Mouse (Mus musculus) liver, embryonic 13.5 days (tissue): ENCODE results near the gene Otop3. TPM values are rescaled to one million over a fixed set of nuclear protein-coding genes. Genes with fewer than 3 reads are reported as not detected.

Source experiments
- ATAC-seq: fragments of 200-750 bp; cut with Nextera tagmentation; 2 replicates; pipeline ENCODE4 v1.8.0; 2017; ENCODE audit warnings: low read depth, mild to moderate bottlenecking, moderate number of reproducible peaks, moderate library complexity
- DNase-seq: peaks from one replicate; pipeline ENCODE4 v3.0.0; 2022
- H3K27ac ChIP-seq: fragments of 300-500 bp; sonication (generic); 2 replicates; pipeline ENCODE4 v1.5.1; 2015; ENCODE audit warnings: moderate library complexity, mild to moderate bottlenecking, inconsistent platforms
- H3K27me3 ChIP-seq: fragments of 300-500 bp; sonication (generic); 2 replicates; pipeline ENCODE4 v1.6.1; 2015; ENCODE audit warnings: mild to moderate bottlenecking, inconsistent platforms
- H3K36me3 ChIP-seq: fragments of 300-500 bp; sonication (generic); 2 replicates; pipeline ENCODE4 v1.6.1; 2015; ENCODE audit warnings: mild to moderate bottlenecking, inconsistent platforms
- H3K4me1 ChIP-seq: fragments of 300-500 bp; sonication (generic); replicated peaks from 2 replicates; pipeline ENCODE4 v1.6.1; 2015; ENCODE audit warnings: inconsistent platforms
- H3K4me2 ChIP-seq: fragments of 300-500 bp; sonication (generic); 2 replicates; pipeline ENCODE4 v1.6.1; 2015; ENCODE audit warnings: inconsistent platforms, mild to moderate bottlenecking, moderate library complexity
- H3K4me3 ChIP-seq: fragments of 300-500 bp; sonication (generic); replicated peaks from 2 replicates; pipeline ENCODE4 v1.5.1; 2015; ENCODE audit warnings: mild to moderate bottlenecking, inconsistent platforms
- H3K9ac ChIP-seq: fragments of 300-500 bp; sonication (generic); 2 replicates; pipeline ENCODE4 v1.6.1; 2015; ENCODE audit warnings: mild to moderate bottlenecking, inconsistent platforms
- H3K9me3 ChIP-seq: fragments of 300-500 bp; sonication (generic); replicated peaks from 2 replicates; pipeline ENCODE4 v1.6.1; 2016; ENCODE audit warnings: inconsistent platforms
- WGBS: fragments of 180-500 bp; shearing (Covaris S2); methylation state at CpG from one replicate; pipeline ENCODE4 v1.1.7; 2015; ENCODE audit not compliant: insufficient replicate concordance; 5-methylcytosine and 5-hydroxymethylcytosine counted together
- polyA plus RNA-seq: library from polyadenylated mRNA; unstranded; fragments of >200 nt; fragmentation: Nextera tagmentation; extraction: Ambion mirVana; gene quantifications from 2 replicates; pipeline ENCODE4 v1.2.1, GENCODE M21; 2015

Otop3 gene
- not detected in 2 replicates for polyA plus RNA-seq

- DNase-seq (no peak), ATAC-seq (no peak)
- Histone ChIP-seq H3K27me3 (peaks cover 84% of the 10 kb centered on the region), H3K4me2 (peak within 1 kb of the TSS; percentile 30; the same call in 1 of the 2 replicates), H3K4me3 (no peak within 1 kb of the TSS), H3K9ac (no peak within 1 kb of the TSS), H3K9me3 (no peaks in the 10 kb centered on the region), H3K4me1 (no peaks in the 10 kb centered on the region), H3K36me3 (no peaks in the 10 kb centered on the region), H3K27ac (no peak within 1 kb of the TSS)
- WGBS: 5% methylated on average over 29 of the region's 29 CpGs
Observed at GRCm38 (mm10) chr11:115334531-115334930, at the start of gene Otop3. Gene Otop3 (plus strand): TSS chr11:115334731.

- Histone ChIP-seq H3K27ac (no peak overlapping the region), H3K9me3 (no peaks in the 10 kb centered on the region), H3K4me2 (no peak overlapping the region), H3K4me3 (no peak overlapping the region), H3K36me3 (no peaks in the 10 kb centered on the region), H3K27me3 (no peaks in the 10 kb centered on the region), H3K9ac (no peak overlapping the region), H3K4me1 (peaks cover under 1% of the 10 kb centered on the region)
- DNase-seq (no peak), ATAC-seq (no peak)
- 18% methylated on average over 4 of the region's 4 CpGs for WGBS
Observed at GRCm38 (mm10) chr11:115285282-115285681, 49.2 kb upstream of the Otop3 start.

GRCm38 (mm10) chr11:115286201-115286993 is 48.1 kb upstream of the Otop3 start:
- H3K27ac ChIP-seq: no peak overlapping the region
- no peak for ATAC-seq
- 63% methylated on average over 19 of the region's 19 CpGs for WGBS

GRCm38 (mm10) chr11:115287386-115287785 is 47.1 kb upstream of the Otop3 start:
- 73% methylated on average over 5 of the region's 5 CpGs for WGBS
- Histone ChIP-seq H3K36me3 (no peaks in the 10 kb centered on the region), H3K9me3 (no peaks in the 10 kb centered on the region), H3K27me3 (no peaks in the 10 kb centered on the region), H3K4me2 (no peak overlapping the region), H3K4me3 (no peak overlapping the region), H3K4me1 (peaks cover 18% of the 10 kb centered on the region), H3K9ac (no peak overlapping the region), H3K27ac (no peak overlapping the region)
- ATAC-seq (no peak), DNase-seq (no peak)

More at GRCm38 (mm10) chr11:115286201-115286993, 48.1 kb upstream of the Otop3 start:
- no peak overlapping the region for H3K4me2 ChIP-seq
- H3K9me3 ChIP-seq: no peaks in the 10 kb centered on the region
- H3K27me3 ChIP-seq: no peaks in the 10 kb centered on the region
- H3K4me3 ChIP-seq: no peak overlapping the region
- DNase-seq: no peak
- no peaks in the 10 kb centered on the region for H3K36me3 ChIP-seq
- H3K4me1 ChIP-seq: peaks cover 9% of the 10 kb centered on the region
- no peak overlapping the region for H3K9ac ChIP-seq

GRCm38 (mm10) chr11:115288305-115288704 is 46.2 kb upstream of the Otop3 start:
- ATAC-seq: no peak
- no peak overlapping the region for H3K4me2 ChIP-seq

GRCm38 (mm10) chr11:115289885-115290284 is 44.6 kb upstream of the Otop3 start:
- H3K9ac ChIP-seq: no peak overlapping the region
- DNase-seq (no peak), ATAC-seq (no peak)
- no peak overlapping the region for H3K4me2 ChIP-seq
- 66% methylated on average over 8 of the region's 8 CpGs for WGBS
- no peaks in the 10 kb centered on the region for H3K9me3 ChIP-seq
- H3K4me3 ChIP-seq: no peak overlapping the region
- H3K27me3 ChIP-seq: 0 out of 2 replicates have a peak, but pooled peaks cover 4% of the 10 kb centered on the region
- no peak overlapping the region for H3K27ac ChIP-seq
- H3K4me1 ChIP-seq: peaks cover 24% of the 10 kb centered on the region
- H3K36me3 ChIP-seq: peaks cover 4% of the 10 kb centered on the region; the same call in 1 of the 2 replicates

More at GRCm38 (mm10) chr11:115288305-115288704, 46.2 kb upstream of the Otop3 start:
- Histone ChIP-seq H3K4me3 (no peak overlapping the region), H3K9me3 (no peaks in the 10 kb centered on the region), H3K36me3 (no peaks in the 10 kb centered on the region), H3K27me3 (no peaks in the 10 kb centered on the region), H3K9ac (no peak overlapping the region), H3K4me1 (peaks cover 19% of the 10 kb centered on the region), H3K27ac (no peak overlapping the region)
- 65% methylated on average over 2 of the region's 2 CpGs for WGBS
- no peak for DNase-seq

- WGBS: 69% methylated on average over 1 of the region's 1 CpGs
- H3K4me1 ChIP-seq: peaks cover 24% of the 10 kb centered on the region
- H3K27me3 ChIP-seq: 0 out of 2 replicates have a peak, but pooled peaks cover 4% of the 10 kb centered on the region
- DNase-seq (no peak), ATAC-seq (no peak)
- H3K36me3 ChIP-seq: peaks cover 4% of the 10 kb centered on the region; the same call in 1 of the 2 replicates
- H3K9me3 ChIP-seq: no peaks in the 10 kb centered on the region
- no peak overlapping the region for H3K4me3 ChIP-seq
- no peak overlapping the region for H3K27ac ChIP-seq
- no peak overlapping the region for H3K4me2 ChIP-seq
- no peak overlapping the region for H3K9ac ChIP-seq
Observed at GRCm38 (mm10) chr11:115290314-115290713, 44.2 kb upstream of the Otop3 start.

GRCm38 (mm10) chr11:115290919-115291318 is 43.6 kb upstream of the Otop3 start:
- no peaks in the 10 kb centered on the region for H3K9me3 ChIP-seq
- H3K27me3 ChIP-seq: peaks cover 8% of the 10 kb centered on the region; the same call in 1 of the 2 replicates
- DNase-seq (no peak), ATAC-seq (no peak)
- no peak overlapping the region for H3K9ac ChIP-seq
- H3K36me3 ChIP-seq: peaks cover 4% of the 10 kb centered on the region; the same call in 1 of the 2 replicates
- no peak overlapping the region for H3K4me2 ChIP-seq
- H3K4me1 ChIP-seq: peaks cover 24% of the 10 kb centered on the region
- H3K4me3 ChIP-seq: no peak overlapping the region
- WGBS: 72% methylated on average over 6 of the region's 6 CpGs
- H3K27ac ChIP-seq: peak overlapping the region; percentile 40; the same call in 1 of the 2 replicates

GRCm38 (mm10) chr11:115291503-115291902 is 43.0 kb upstream of the Otop3 start:
- Histone ChIP-seq H3K36me3 (peaks cover 4% of the 10 kb centered on the region; the same call in 1 of the 2 replicates), H3K4me1 (peaks cover 24% of the 10 kb centered on the region), H3K9ac (no peak overlapping the region), H3K9me3 (no peaks in the 10 kb centered on the region), H3K27me3 (peaks cover 14% of the 10 kb centered on the region), H3K4me3 (no peak overlapping the region), H3K27ac (peak overlapping the region; percentile 40), H3K4me2 (no peak overlapping the region)
- DNase-seq: no peak
- no peak for ATAC-seq
- WGBS: 58% methylated on average over 10 of the region's 10 CpGs

GRCm38 (mm10) chr11:115292631-115293375 is 41.7 kb upstream of the Otop3 start:
- peaks cover 30% of the 10 kb centered on the region for H3K4me1 ChIP-seq
- H3K9ac ChIP-seq: no peak overlapping the region
- H3K4me3 ChIP-seq: no peak overlapping the region
- peak overlapping the region; percentile 78 for H3K27ac ChIP-seq
- ATAC-seq (peak; percentile 55), DNase-seq (no peak)
- H3K27me3 ChIP-seq: peaks cover 27% of the 10 kb centered on the region
- no peaks in the 10 kb centered on the region for H3K9me3 ChIP-seq
- 44% methylated on average over 14 of the region's 14 CpGs for WGBS
- H3K4me2 ChIP-seq: 0 out of 2 replicates have a peak overlapping the region, but pooled peaks have one; percentile 26
- H3K36me3 ChIP-seq: peaks cover 4% of the 10 kb centered on the region; the same call in 1 of the 2 replicates

GRCm38 (mm10) chr11:115295939-115296338 is 38.6 kb upstream of the Otop3 start:
- WGBS: 77% methylated on average over 11 of the region's 11 CpGs
- Histone ChIP-seq H3K4me2 (peak overlapping the region; percentile 56), H3K27ac (no peak overlapping the region), H3K9me3 (no peaks in the 10 kb centered on the region), H3K36me3 (peaks cover 4% of the 10 kb centered on the region; the same call in 1 of the 2 replicates), H3K4me1 (peaks cover 24% of the 10 kb centered on the region), H3K4me3 (peak overlapping the region; percentile 48; the same call in 1 of the 2 replicates), H3K27me3 (peaks cover 38% of the 10 kb centered on the region), H3K9ac (no peak overlapping the region)
- ATAC-seq: no peak
- DNase-seq: no peak
